Mouse (Mus musculus) heart, postnatal 0 days (tissue): ENCODE data around the gene Adgrg6. TPM values are rescaled to one million over a fixed set of nuclear protein-coding genes. Genes with fewer than 3 reads are reported as not detected.

ENCODE experiments used
- ATAC-seq: fragments of 200-750 bp; cut with Nextera tagmentation; 2 replicates; pipeline ENCODE4 v1.8.0; 2017; ENCODE audit warnings: low read depth, moderate number of reproducible peaks, moderate library complexity; ENCODE audit not compliant: insufficient read depth
- DNase-seq: peaks from one replicate; pipeline ENCODE4 v3.0.0-alpha.2; 2016; ENCODE audit warnings: low spot score
- H3K27ac ChIP-seq: fragments of 300-500 bp; sonication (generic); 2 replicates; pipeline ENCODE4 v1.5.1; 2014; ENCODE audit warnings: low read depth, mild to moderate bottlenecking
- H3K27me3 ChIP-seq: fragments of 300-500 bp; sonication (generic); 2 replicates; pipeline ENCODE4 v1.6.1; 2014; ENCODE audit warnings: low read length, mixed read lengths; ENCODE audit not compliant: control insufficient read depth, insufficient read depth
- H3K36me3 ChIP-seq: fragments of 300-500 bp; sonication (generic); replicated peaks from 2 replicates; pipeline ENCODE4 v1.6.1; 2014; ENCODE audit warnings: low read length, mixed read lengths; ENCODE audit not compliant: control insufficient read depth, insufficient read depth
- H3K4me1 ChIP-seq: fragments of 300-500 bp; sonication (generic); 2 replicates; pipeline ENCODE4 v1.6.1; 2014; ENCODE audit warnings: antibody characterized with exemption; ENCODE audit not compliant: control insufficient read depth, insufficient read depth
- H3K4me2 ChIP-seq: fragments of 300-500 bp; sonication (generic); 2 replicates; pipeline ENCODE4 v1.6.1; 2014; ENCODE audit warnings: low read depth, mild to moderate bottlenecking, low read length, moderate library complexity
- H3K4me3 ChIP-seq: fragments of 300-500 bp; sonication (generic); 2 replicates; pipeline ENCODE4 v1.5.1; 2014; ENCODE audit warnings: low read depth, low read length
- H3K9ac ChIP-seq: fragments of 300-500 bp; sonication (generic); replicated peaks from 2 replicates; pipeline ENCODE4 v1.6.1; 2014; ENCODE audit warnings: low read depth, low read length, mixed read lengths
- H3K9me3 ChIP-seq: fragments of 300-500 bp; sonication (generic); replicated peaks from 2 replicates; pipeline ENCODE4 v1.6.1; 2016; ENCODE audit warnings: low read length; ENCODE audit not compliant: control insufficient read depth
- CTCF ChIP-seq: IDR thresholded peaks from 2 replicates; pipeline ENCODE4 v1.5.1; 2016; ENCODE audit warnings: antibody characterized with exemption, control low read depth, low read depth
- EP300 ChIP-seq: IDR thresholded peaks from 2 replicates; pipeline ENCODE4 v1.6.1; 2016; ENCODE audit warnings: antibody characterized with exemption, low read depth
- WGBS: fragments of 180-500 bp; shearing (Covaris S2); extraction: QIAGEN DNeasy Blood & Tissue Kit; methylation state at CpG from one replicate; pipeline ENCODE4 v1.1.7; 2014; 5-methylcytosine and 5-hydroxymethylcytosine counted together
- polyA plus RNA-seq: library from polyadenylated mRNA; unstranded; fragments of >200 nt; fragmentation: Nextera tagmentation; extraction: Ambion mirVana; gene quantifications from 2 replicates; pipeline ENCODE4 v1.2.1, GENCODE M21; 2015
- total RNA-seq: library from RNA; depleted of rRNA; stranded (reverse); fragments of >200 nt; gene quantifications from 2 replicates; pipeline ENCODE4 v1.2.3, GENCODE M21; 2014; ENCODE audit warnings: low replicate concordance

Gene Adgrg6
- total and polyA plus RNA-seq, 2 experiments from 2014 or later, result 2.8 to 9.9 TPM

GRCm38 (mm10) chr10:14440860-14441579 lies 104.4 kb downstream of the Adgrg6 start:
- Histone ChIP-seq H3K4me3 (no peak overlapping the region), H3K9me3 (no peaks in the 10 kb centered on the region), H3K27me3 (no peaks in the 10 kb centered on the region), H3K27ac (no peak overlapping the region), H3K4me2 (no peak overlapping the region), H3K9ac (no peak overlapping the region), H3K36me3 (no peaks in the 10 kb centered on the region), H3K4me1 (no peaks in the 10 kb centered on the region)
- DNase-seq (no peak), ATAC-seq (no peak)
- TF ChIP-seq CTCF (no peak), EP300 (no peak)
- WGBS, result 90% methylated on average over 9 of the region's 9 CpGs

- peak; percentile 53 for TF ChIP-seq CTCF
- TF ChIP-seq EP300, result no peak
- Histone ChIP-seq H3K4me2 (no peak overlapping the region), H3K4me3 (no peak overlapping the region), H3K36me3 (no peaks in the 10 kb centered on the region), H3K27me3 (no peaks in the 10 kb centered on the region), H3K9ac (no peak overlapping the region), H3K4me1 (no peaks in the 10 kb centered on the region), H3K27ac (no peak overlapping the region), H3K9me3 (no peaks in the 10 kb centered on the region)
- DNase-seq (peak; percentile 34), ATAC-seq (no peak)
- WGBS, result 66% methylated on average over 1 of the region's 1 CpGs
Measured at GRCm38 (mm10) chr10:14404070-14404469, 141.4 kb downstream of the Adgrg6 start.

- WGBS, result 61% methylated on average over 8 of the region's 8 CpGs
- no peak for TF ChIP-seq EP300
- TF ChIP-seq CTCF, result no peak
- H3K9me3 ChIP-seq, result no peaks in the 10 kb centered on the region
Measured at GRCm38 (mm10) chr10:14401744-14402143, 143.7 kb downstream of the Adgrg6 start.

GRCm38 (mm10) chr10:14391025-14391639 lies 154.3 kb downstream of the Adgrg6 start:
- Histone ChIP-seq H3K9ac (no peak overlapping the region), H3K4me2 (no peak overlapping the region), H3K27me3 (no peaks in the 10 kb centered on the region), H3K36me3 (no peaks in the 10 kb centered on the region), H3K4me3 (no peak overlapping the region), H3K4me1 (no peaks in the 10 kb centered on the region), H3K27ac (no peak overlapping the region), H3K9me3 (no peaks in the 10 kb centered on the region)
- TF ChIP-seq CTCF (peak; percentile 75), EP300 (no peak)
- 10% methylated on average over 11 of the region's 11 CpGs for WGBS
- ATAC-seq, result peak; percentile 71
- DNase-seq, result peak; percentile 62

More at GRCm38 (mm10) chr10:14401744-14402143, 143.7 kb downstream of the Adgrg6 start:
- H3K36me3 ChIP-seq, result no peaks in the 10 kb centered on the region
- no peak overlapping the region for H3K4me3 ChIP-seq
- no peaks in the 10 kb centered on the region for H3K27me3 ChIP-seq
- no peak overlapping the region for H3K4me2 ChIP-seq
- no peak overlapping the region for H3K9ac ChIP-seq
- DNase-seq (no peak), ATAC-seq (no peak)
- H3K27ac ChIP-seq, result no peak overlapping the region
- no peaks in the 10 kb centered on the region for H3K4me1 ChIP-seq

GRCm38 (mm10) chr10:14385574-14385973 lies 159.9 kb downstream of the Adgrg6 start:
- ATAC-seq (no peak), DNase-seq (no peak)
- 80% methylated on average over 5 of the region's 5 CpGs for WGBS
- H3K4me1 ChIP-seq, result no peaks in the 10 kb centered on the region
- H3K9ac ChIP-seq, result no peak overlapping the region
- no peaks in the 10 kb centered on the region for H3K27me3 ChIP-seq
- no peak overlapping the region for H3K4me3 ChIP-seq
- no peak for TF ChIP-seq EP300
- TF ChIP-seq CTCF, result no peak
- H3K4me2 ChIP-seq, result no peak overlapping the region
- no peak overlapping the region for H3K27ac ChIP-seq
- H3K36me3 ChIP-seq, result no peaks in the 10 kb centered on the region
- no peaks in the 10 kb centered on the region for H3K9me3 ChIP-seq
